Mouse (Mus musculus): ENCODE measurements around the gene Adck2. TPM values are rescaled to one million over a fixed set of nuclear protein-coding genes. Genes with fewer than 3 reads are reported as not detected.

Adck2 gene
- 32.4 to 42.7 TPM (median 35.8 TPM) in 4 replicates for total RNA-seq (2023)

DNA sequence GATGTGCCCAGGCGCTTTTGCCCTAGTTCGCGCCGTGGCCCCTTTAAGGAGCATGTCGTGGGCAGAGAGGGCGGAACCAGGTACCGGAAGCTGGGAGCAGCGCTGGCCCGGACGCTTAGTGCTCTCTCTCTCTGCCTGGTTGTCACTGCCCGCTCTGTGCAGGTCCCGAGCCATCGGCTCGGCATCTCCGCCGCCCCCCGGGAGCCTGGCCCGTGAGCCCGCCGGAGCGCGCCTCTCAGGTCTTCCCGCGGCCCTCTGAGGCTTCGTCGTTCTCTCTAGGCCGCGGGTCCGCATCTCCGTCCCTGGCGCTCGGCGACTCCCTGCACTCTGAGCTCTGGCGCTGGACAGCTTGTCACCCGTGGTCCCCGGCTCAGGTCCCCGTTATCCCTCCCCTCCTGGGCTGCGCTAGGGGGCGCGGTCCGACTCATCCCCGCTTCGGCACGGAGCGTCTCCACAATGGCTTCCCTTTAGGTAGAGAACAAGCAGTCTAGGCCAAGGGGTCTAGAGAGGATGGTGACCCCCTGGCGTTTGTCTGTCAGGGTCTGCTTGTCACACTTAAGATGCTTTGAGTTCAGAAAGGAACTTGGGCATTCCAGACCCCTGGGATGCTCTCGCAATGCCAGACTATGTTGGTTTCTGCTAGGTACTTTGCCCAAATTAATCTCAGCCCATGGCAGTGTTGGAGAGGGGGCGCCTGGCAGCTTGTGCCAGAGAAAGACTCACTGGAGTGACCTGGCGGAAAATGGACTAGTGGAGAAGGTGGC is at the start of gene Adck2:
Adck2 (plus strand) TSS at position 83 of the 764 bp plus-strand sequence.

DNA sequence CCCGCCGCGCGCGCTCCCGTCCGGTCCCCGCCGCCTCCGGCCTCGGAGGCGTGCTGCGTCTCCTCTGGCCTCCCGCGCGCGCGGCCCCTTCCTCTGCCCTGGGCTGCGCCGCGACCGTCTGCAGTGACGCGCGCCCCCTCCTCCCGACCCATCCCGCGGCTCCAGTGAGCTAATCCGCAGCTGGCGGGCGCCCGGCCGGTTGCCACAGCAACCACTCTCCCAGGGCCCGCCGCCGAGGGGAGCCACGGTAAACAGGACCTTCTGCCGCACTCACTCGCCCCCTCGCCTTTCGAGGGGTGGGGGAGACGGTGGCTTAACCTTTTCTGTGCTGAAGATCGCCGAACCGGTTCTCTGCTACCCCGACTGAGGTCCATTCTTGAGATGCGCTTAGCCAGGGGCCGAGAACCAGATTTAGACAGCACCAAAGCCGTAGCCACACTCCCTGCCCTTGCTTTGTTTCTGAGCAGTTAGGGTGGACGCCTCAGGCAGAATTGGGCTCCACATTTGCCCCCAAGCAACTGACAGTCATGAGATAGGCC is 15.9 kb upstream of the Adck2 start, which contains the start of gene Dennd2a:
Dennd2a (minus strand) TSS at position 145 of the 539 bp plus-strand sequence.

DNA sequence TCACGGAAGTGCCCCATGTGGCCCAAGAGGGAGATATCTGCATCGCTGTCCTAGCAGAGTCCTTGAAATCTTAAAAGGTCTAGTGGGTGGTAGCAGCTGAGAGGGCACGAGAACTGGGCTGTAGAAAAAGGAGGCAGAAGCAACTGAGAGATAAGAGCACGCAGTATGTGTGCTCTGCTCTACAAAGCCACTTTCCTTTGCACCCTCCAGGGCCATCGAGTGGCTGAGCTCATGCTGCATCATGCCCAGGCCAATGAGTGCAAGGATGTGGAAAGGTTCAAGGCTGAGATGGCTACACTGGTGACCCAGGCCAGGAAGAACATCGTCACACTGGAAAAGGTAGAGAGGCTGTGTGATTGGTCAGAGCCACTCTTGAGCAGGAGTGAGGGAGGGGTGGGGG is 11.8 kb downstream of the Adck2 start, which contains the start of gene Gm42420:
Gm42420 (plus strand) TSS at position 237 of the 400 bp plus-strand sequence.

DNA sequence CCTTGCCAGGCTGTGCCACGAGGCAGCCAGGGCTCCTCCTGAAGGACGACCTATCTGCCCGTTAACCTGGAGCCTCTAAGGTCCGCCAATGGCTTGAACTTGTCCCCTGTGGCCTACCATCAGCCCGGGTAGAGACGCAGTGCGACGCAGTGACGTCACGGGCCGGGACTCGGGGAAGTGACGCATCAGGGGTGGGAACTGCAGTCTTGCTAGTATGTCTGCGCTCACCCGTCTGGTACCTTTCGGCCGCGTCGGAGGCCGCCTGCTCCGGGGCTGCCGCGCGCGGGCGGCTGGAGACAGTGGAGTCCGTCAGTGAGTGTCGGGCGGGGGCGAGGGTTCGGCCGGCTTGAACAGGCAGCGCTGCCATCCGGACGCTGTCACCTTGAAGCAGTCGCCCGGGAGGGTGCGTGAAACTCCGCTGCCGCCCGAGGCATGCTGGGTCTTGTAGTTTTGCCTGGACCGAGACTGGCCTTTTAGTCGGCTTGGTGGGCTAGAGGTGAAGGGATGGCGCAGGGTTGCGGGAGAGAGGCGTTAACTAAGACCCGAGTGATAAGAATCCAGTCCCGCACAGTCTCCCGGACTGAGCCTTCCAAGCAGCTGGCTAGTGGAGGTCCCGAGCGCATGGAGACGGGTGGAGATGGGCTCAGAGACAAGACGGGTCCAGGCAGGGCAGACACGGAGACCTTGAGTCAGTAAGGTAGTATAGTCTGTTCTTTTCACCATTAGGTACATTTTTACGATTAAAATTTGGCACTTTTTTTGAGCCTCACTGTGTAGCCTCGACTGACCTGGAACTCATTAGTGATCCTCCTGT is 18.9 kb downstream of the Adck2 start, which contains the start of gene Ndufb2:
Ndufb2 (plus strand) TSS at position 174 of the 814 bp plus-strand sequence.

Other genes starting within 250 kb of the Adck2 start
- gene Slc37a3, start 196.2 kb upstream of the Adck2 start, total RNA-seq (2023) = 42.9 to 48.2 TPM (median 46.2 TPM) in 4 replicates
- 5.6 to 9.9 TPM (median 8.4 TPM) in 4 replicates for gene Rab19, start 192.7 kb upstream of the Adck2 start, total RNA-seq (2023)
- 75.1 to 82.0 TPM (median 77.9 TPM) in 4 replicates for gene Mkrn1, start 153.4 kb upstream of the Adck2 start, total RNA-seq (2023)
- 0.43 to 0.66 TPM in 2 of 4 replicates, not detected in the others for gene Dennd2a, start 16.0 kb upstream of the Adck2 start, total RNA-seq (2023)
- gene Gm42420, start 11.9 kb downstream of the Adck2 start, total RNA-seq (2023) = 1.9 TPM in 1 of 4 replicates, not detected in the others
- 41.0 to 49.5 TPM (median 47.9 TPM) in 4 replicates for gene Ndufb2, start 18.7 kb downstream of the Adck2 start, total RNA-seq (2023)
- gene Braf, start 151.6 kb downstream of the Adck2 start, total RNA-seq (2023) = 35.1 to 42.3 TPM (median 39.0 TPM) in 4 replicates
- gene Mrps33, start 237.1 kb downstream of the Adck2 start, total RNA-seq (2023) = 31.7 to 40.5 TPM (median 36.7 TPM) in 4 replicates